Mouse (Mus musculus) adrenal gland, postnatal 14 days (tissue): ENCODE measurements around the gene Clec2e. TPM values are rescaled to one million over a fixed set of nuclear protein-coding genes. Genes with fewer than 3 reads are reported as not detected.
A peak's percentile ranks its signal among the peaks of the same experiment; 100 is the strongest.
"Not testable (repeated sequence)": the region's sequence is repeated elsewhere in the genome, so short reads cannot be mapped to it uniquely, and the experiment has no call there.

Experiments used
- DNase-seq: peaks from one replicate; pipeline ENCODE4 v3.0.0; 2021; ENCODE audit warnings: mixed read lengths
- long read RNA-seq, 2 experiments: library from polyadenylated mRNA; stranded (forward); transcript quantifications; one replicate each; pipeline ENCODE4 v2.0.0; 2021
- total RNA-seq: library from RNA; stranded (reverse); gene quantifications from 2 replicates; pipeline ENCODE4 v1.2.3, GENCODE M21; 2021

The Clec2e gene
- not detected in 2 replicates for total RNA-seq
- long read RNA-seq, experiment 1 = 0 reads
- long read RNA-seq, experiment 2 = 0 reads

DNA sequence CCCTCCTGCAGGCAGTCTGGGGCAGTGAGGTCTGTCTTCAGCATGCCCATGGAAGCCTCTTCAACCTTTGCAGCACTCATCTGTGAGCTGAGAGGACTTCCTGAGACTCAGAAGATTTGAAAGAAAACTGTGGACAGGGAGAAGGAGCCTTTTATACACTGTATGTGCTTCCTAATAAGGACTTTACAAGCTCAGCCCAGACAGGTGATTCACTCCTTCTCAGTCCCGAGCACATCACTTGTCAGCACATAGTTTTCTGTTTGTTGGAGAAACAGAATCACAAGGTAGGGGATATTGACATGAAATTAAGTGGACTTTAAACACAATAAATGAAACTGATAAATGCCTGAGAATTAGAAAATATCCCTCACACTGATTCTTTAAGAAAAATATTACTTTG lies at the start of gene Clec2e:
TSS of gene Clec2e (minus strand) at position 120 of the 400 bp plus-strand sequence.
- DNase-seq = not testable (repeated sequence)

DNA sequence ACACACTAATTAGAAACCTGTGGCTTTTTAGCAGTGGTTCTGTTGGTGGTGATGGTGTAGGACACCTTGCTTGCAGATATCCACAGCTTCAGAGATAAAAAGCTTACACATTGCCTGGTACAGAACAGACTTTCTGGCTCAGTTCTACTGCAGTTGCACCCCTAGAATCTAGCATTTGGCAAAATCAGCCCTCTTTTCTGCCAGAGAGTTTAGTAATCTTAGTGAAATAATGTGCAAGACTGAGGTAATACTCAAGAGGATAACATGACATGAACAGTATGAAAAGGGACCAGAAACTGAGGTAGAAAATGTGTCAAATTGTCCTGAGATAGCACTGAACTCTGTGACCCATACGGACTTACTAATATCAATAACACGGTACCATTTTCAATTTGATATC lies 46.1 kb upstream of the Clec2e start:
- peak; percentile 20 for DNase-seq

DNA sequence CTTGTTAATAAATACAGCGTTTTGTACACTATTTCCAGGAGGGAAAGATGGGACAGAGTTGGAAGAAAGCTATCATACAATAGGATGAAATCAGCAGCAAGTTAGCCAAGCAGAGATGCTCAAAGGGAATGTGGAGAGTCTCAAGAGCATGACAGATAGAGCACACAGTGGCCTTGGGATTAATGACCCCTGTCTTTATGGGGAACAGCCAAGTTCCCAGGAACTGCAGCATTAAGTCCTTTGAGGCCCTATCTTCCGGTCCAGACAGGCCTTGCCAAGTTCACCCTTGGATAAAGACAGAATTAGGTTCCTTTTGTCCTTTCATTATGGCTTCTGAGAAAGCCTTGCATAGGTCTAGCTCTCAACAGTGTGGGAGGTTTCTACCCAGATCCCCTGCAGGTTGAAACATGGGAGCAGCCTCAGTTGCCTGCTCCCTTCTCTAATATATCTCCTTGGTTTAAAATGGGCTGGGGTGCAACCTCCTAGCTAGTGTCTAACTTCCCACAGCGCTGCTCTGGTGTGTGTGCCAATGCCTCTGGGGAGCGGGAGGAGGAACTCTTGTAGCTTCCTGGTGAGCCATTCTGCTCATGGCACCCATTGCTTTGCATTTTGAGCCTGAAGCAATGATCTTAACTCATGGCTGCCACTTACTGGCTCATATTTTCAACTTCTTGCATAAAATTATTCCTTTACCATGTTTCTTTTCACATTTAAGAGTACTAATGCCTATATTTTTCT lies 32.1 kb upstream of the Clec2e start:
- DNase-seq = no peak

DNA sequence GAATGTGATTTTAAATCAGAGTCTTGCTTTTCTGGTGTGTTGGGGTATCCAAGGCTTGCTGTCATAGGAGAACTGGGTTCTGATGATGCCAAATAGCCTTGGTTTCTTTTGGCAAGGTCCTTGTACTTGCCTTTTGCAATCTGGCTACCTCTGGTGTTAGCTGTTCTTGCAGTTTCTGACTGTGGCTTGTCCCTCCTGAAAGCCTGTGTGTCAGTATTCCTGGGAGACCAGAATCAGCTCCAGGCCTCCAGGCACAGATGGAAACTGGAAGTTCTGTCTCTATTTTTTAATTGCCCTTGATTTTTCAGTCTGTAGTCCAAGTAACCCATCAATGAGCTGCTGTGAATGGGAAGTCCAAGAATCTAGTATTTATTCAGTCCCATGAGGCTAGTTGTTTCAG lies 26.1 kb upstream of the Clec2e start:
- no peak for DNase-seq

DNA sequence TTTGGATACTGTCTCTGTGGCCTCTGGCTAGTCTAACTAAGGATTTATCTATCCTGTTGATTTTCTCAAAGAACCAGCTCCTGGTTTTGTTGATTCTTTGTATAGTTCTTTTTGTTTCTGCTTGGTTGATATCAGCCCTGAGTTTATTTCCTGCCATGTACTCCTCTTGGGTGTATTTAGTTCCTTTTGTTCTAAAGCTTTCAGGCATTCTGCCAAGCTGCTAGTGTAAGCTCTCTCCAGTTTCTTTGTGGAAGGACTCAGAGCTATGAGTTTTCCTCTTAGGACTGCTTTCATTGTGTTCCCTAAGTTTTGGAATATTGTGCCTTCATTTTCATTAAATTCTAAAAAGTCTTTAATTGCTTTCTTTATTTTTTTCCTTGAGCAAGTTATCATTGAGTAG lies 23.8 kb upstream of the Clec2e start:
- DNase-seq = not testable (repeated sequence)

DNA sequence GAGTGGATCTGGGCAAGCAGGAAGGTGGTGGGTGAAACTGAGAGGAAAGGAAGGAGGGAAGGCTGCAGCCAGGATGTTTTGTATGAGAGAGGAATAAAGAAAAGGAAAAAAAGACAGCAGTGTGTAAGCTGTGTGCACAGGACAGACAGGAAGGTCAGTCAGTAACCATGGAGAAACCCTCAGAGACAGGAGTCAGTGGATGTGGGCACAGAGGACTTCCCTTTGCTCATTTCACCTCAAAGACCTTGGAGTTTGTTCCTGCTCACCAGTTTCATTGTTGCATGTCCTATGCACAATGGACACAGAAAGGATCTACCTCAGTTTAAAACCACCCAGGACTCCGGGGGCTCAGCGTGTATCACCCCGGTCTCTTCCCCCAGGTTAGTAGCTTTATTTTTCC lies 15.5 kb upstream of the Clec2e start:
- DNase-seq = no peak

DNA sequence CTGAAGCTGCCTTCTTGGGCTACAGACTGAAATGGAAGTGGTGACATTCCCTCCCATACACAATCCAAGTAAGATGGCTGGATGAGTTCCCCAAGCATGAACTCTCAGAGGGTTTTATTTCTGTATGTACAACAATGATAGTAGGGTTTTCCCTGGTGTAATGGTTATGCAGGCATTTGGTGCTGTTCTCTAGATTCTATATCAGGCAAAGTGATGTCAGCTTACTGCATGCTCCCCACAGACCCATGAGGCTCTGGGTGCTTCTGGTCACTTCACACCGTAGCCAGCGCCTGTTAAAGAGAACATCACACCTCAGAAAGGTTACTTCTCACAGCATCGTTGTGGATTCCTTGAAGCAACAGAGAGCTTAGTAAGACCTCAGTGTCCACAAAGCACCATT lies 13.5 kb upstream of the Clec2e start:
- DNase-seq = not testable (repeated sequence)

DNA sequence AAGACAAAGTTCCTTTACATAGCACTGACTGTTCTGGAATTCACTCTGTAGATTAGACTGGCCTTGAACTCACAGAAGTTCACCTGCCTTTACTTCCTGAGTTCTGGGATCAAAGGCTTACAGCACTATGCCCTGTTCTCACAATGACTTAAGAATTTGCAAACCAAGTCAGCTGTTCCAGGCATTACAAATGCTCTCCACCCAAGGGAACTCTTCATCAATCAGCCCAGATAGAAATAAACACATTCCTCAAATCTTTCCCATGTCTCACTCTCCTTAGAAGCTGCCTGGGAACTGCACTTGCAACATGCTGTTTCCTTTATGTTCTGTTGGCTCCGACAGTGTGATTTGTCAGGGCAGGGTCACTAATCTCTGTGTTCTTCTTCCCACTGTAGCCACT lies 13.1 kb upstream of the Clec2e start:
- DNase-seq = no peak

DNA sequence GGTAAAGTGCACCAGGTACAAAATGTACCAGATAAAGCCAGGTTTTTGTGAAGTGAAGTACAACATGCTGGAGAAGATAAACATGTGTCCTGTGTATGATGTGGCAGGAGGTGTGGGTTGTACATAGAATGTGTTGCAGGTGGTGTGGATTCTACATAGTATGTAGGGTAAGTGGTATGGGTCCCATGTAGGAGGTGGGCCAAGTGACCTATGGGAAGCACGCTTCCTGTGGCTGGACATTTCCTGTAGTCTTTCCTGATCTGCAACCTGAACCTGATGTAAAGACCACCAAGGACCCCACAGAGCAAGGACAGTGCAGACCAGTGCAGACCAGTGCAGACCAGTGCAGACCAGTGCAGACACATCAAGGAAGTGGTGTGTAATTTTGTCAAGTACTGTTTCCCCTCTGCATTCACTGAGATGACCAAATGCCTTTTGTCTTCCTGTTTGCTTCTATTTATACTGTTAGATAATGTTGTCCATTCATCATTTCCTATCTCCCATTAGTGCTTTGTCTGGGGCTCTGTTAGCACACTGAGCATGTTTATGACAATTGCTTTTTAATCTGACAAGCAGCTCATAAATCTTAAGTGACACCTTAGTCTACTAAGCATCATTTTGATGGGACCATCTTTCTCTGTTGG lies 12.4 kb upstream of the Clec2e start:
- no peak for DNase-seq

DNA sequence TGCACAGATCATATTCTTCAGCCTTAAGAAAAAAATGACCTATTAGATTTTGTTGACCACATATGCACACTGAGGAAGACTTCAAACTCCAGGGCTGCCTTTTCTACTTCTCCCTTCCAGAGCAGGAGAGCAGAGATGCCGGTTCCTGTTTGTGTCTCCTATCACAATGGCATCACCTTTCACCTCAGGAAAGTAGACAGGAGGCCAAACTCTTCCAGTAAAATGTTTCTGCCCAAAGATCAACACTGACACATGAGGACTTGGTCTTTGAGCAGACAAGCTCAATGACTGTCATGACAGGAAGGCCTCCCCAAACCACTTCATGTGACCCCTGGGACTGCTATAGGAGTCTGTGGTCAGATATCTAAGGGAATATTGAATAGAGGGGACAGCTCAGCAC lies 11.8 kb upstream of the Clec2e start:
- peak; percentile 16 for DNase-seq

DNA sequence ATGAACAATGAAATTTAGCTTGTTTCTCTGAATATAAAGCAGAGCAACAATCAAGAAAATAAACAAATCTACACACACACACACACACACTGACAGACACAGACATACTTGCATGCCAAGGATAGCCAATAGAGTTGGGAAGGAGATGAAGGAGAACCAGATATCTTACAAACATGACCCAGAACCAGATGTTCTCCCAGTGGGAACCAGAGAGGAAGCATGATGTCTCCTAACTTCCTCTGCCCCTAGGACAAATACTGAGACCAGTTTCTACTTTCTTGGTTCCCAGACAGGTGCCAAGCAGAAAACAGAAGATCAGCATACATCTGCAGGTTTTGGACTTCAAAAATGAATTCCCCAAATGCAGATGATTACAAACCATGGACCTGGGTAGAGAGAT lies 7.2 kb upstream of the Clec2e start:
- DNase-seq = no peak

DNA sequence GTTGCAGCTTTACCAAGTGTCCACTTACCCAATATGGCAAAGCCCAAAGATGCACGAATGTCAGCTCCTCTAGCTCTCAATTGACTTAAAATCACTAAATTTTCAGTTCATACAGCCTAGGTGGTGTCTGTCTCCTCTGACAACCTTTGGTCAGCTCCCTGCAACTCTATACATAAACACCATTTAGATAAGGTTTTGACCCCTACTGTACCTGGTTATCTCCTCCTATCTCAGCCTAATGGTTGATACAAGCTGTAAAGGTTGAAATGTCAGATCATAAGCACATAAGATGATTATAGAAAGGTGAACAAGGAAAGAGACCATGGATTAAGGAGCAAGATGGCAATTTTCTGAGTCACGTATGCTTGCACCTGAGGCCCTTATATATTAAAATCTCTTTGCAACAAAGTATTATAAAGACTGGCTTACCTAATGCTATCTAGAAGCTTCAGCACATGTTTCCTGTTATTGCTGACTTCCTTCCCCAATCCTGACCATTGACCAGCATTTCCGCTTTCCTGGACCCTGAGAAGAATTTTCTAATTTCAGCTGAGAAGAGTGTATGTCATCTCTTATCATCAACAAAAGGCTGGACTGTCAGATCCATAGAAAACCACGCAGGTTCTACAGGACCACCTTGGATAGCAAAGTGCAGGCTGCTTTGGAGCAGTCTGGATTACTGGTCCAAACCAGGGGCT lies 2.3 kb upstream of the Clec2e start:
- no peak for DNase-seq

DNA sequence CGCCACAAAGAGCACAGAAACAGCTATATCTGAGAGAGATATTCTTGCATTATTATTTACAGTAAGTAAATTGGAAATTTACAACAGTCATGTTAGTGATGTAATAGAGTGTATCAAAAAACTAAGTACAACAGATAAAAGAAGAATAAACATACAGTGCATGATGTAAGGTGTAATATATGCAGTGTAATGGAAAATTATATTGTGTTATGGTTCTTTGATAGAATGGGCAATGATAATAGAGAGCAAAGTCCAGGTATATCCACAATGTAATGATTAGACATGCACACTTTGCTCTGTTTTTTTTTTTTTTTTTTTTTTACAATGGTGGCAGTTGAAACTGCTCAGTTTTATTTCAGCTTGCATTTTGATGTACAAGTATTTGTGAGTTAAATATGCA lies 891 bp upstream of the Clec2e start:
- no peak for DNase-seq

DNA sequence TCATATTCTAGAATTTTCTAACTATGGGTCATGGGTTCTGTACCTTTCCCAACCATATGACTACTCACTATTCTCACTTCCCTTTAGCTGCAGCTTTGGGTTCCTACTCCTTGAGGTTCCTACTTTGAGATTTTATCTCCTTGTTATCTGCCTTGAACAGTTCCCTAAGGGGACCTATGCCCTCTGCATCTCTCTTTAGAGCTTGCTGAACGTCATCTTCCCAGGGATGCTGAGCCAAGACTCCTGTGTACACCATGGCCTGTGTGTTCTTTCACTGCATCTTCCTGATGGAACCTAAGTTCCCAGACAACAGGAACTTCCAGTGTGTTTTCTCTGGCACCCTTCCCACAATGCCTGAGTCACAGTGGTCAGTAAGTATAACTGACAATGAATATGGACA lies 2.8 kb downstream of the Clec2e start:
- peak; percentile 56 for DNase-seq

DNA sequence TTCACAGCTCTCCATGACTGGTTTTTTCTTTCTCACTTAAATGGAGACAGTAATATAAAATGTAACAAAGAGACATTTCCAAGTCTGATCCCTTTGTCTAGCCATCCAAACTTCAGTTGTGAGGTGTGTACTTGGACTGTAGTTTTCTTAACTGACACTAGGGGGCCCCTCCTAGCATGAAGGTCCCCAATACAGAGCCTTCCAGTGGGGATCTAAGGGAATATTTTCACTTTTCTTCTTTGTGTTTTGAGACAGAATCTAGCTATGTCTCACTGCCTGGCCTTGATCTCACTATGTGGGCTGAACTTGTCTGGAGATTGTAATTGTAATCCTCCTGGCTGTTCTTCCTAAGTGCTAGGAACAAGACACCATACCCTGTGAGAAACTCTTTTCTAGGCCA lies 5.5 kb downstream of the Clec2e start:
- peak; percentile 36 for DNase-seq

DNA sequence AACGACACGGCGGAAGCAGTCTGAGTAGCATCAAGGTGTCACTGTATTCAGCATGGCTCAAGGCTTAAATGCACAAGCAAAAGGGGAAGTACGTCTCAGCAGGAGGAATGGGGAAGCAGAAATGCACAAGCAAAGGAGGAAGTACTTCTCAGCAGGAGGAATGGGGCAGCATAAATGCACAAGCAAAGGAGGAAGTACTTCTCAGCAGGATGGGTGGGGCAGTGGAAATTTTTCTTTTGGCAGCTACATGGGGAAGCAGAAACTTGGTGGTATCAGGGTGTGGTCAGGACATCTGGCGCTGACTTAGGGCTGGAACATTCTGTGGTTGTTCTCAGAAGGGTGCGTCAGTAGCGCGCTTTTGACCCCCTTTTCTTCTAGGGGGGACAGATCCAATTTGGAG lies 12.1 kb downstream of the Clec2e start:
- not testable (repeated sequence) for DNase-seq

DNA sequence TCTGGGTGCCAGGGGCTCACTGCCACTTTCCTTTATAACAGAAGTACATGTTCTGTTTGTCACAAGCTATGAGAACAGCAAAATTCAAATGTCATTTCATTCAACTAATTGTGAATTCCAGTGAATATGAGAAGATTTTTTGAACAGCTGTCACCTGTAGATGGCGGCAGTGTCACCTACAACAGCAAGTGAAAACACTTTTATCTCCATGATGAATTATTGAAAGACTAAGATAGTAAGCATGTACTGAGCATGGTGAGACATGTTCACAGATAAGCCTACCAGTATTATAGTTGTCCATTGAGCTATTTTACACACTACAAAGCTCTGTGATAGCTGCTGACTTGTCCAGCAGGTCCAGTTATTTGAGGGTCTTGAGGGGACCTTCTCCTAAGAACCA lies 12.6 kb downstream of the Clec2e start:
- DNase-seq = peak; percentile 30

DNA sequence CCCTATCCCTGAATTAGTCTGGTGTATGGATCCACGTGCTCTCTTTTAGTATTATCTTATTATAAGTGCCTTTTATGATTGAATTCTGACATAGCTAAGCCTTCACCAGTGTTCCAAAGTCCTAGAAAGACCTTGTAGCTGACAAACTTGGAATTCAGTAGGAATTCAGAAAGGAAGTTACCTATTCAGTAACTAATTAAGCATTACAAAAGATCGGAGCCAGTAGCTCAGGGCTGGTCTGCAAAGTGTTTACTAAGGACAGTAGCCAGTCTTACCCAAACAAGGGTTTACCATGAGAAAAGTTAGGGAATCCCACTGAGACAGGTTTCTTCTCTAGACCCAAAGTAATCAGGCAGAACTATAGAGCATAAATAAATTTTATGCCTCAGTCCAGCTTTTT lies 14.7 kb downstream of the Clec2e start:
- not testable (repeated sequence) for DNase-seq

DNA sequence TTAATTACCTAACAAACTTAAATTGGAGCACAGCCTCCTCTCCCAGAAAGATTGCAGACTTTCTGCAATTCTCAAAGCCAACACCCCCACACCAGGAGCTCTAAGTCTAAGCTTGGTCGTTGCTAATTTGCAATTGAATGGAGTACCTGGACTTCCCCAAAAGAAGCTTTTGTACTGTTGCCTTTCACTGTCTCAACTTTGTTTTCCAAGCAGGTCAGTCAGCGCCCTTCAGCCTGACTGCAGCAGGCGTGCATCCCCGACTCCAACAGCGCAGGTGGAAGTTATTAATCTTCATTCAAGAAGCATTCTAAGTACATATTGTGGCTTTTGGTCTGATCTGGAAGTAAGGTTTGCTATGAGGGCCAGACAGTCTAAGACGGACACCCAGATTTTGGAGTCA lies 15.6 kb downstream of the Clec2e start:
- no peak for DNase-seq

DNA sequence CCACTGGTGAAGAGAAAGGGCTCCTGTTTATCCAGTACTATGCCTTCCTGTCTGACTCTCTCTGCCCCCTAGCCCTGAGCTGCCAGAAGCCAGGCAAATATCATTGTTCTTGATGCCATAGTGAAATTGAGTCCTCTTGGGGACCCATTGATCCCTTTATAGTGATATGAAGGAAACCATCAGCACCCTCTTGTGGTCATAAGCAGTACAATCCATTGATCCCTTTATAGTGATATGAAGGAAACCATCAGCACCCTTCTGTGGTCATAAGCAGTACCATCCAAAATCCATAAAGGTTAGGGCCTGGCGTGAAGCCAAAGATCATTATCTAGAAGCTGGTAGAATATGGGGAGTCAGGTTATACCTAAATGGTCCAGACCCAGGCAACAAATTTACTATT lies 33.7 kb downstream of the Clec2e start:
- DNase-seq = peak; percentile 61

DNA sequence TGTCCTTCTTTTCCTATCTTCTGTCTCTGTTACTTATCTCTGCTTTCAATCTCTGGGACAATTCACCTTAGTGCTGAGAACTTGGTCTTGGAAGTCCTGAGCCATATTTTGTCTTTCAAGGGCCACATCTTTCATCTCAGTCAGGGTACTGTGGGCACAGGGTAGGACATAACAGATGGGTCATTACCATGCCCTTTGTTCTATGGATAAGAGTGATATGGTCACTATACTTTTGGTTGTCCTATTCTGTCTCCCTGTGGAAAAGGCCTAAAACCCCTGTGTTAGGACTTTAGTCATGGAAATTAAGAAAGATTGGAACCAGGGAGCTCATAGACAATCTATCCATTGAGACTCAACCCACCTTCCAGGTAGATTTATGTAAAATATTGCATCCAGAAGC lies 34.2 kb downstream of the Clec2e start:
- no peak for DNase-seq

DNA sequence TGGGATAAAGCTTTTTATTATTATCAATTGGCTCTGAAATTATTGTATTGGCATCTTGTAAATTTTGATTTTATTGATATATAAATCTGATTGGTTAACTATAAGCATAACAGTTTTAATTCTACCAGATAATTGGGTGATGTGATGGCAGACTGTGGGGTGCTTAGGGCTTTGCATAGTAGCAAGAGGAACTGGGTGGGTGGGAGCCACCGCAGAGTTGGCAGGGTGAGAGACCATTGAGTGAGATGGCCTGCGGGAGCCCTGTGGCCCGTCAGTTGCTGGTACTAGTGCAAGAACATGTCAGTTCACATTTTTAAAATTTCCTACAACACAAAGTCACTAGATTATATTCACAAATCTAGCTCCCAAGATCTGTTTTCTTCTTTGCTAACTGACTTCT lies 34.9 kb downstream of the Clec2e start:
- no peak for DNase-seq

DNA sequence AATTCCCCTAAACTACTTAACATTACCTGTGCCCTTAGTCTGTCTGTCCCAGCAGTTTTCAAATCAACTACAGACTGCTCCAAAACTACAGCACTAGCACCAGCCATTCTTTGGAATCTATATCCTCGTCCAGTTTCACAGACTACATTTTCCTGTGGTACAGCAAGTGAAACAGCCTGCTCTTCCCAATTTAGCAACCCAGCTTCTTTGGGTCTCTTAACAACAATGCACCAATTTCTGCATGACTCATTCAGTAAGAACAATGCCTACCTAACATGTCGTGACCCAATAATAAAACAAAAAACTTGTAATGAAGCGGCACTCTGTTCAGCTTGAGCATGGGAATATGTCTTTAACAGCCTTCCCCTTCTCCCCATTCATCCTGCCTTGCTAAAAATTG lies 35.3 kb downstream of the Clec2e start:
- DNase-seq = no peak

DNA sequence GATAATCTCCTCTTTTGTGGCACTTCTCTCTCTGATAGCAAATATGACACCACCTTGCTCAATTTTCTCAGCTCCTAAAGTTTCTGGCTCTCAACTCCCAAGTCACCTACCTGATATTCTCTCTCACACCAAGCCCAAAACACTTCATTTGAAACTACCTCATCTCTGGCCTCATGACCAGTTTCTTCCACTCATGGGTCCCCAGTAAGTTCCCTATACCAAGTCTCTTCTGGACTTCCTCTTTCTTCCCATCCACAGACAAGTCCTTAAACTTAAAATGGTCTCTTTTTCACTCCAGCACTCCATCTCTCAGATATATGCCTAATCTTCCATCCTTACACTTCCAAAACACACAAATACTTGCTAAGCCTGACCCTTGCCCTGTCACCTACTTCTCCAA lies 42.7 kb downstream of the Clec2e start:
- no peak for DNase-seq
